Mouse (Mus musculus): ENCODE results near the gene Olfr1395. TPM values are rescaled to one million over a fixed set of nuclear protein-coding genes. Genes with fewer than 3 reads are reported as not detected.

Olfr1395 gene
- polyA plus RNA-seq (2012; rRNA removed; ENCODE audit: low replicate concordance), result 0.04 TPM in 1 of 2 replicates, not detected in the other

GRCm38 (mm10) chr11:49141974-49142373 is at the start of gene Olfr1395:
TSS of gene Olfr1395 (plus strand) at chr11:49142274.

GRCm38 (mm10) chr11:49114774-49115173 is 27.3 kb upstream of the Olfr1395 start, which contains the start of gene Olfr1396:
TSS of gene Olfr1396 (minus strand) at chr11:49114874.

GRCm38 (mm10) chr11:49154077-49154476 is 12.0 kb downstream of the Olfr1395 start, which contains the start of gene Olfr1394:
TSS of gene Olfr1394 (plus strand) at chr11:49154377.

GRCm38 (mm10) chr11:49186955-49187488 is 44.9 kb downstream of the Olfr1395 start, which contains the start of gene Btnl9:
TSS of gene Btnl9 (minus strand) at chr11:49187159.

Other genes with a start within 250 kb of the Olfr1395 start
- 1.1 and 1.4 TPM in 2 replicates for gene Gm5431, start 240.1 kb upstream of the Olfr1395 start, polyA plus RNA-seq (2012; rRNA removed; ENCODE audit: low replicate concordance)
- 21.9 and 22.1 TPM in 2 replicates for gene Psme2b, start 196.1 kb upstream of the Olfr1395 start, polyA plus RNA-seq (2012; rRNA removed; ENCODE audit: low replicate concordance)
- 0.31 and 0.32 TPM in 2 replicates for gene Olfr56, start 163.4 kb upstream of the Olfr1395 start, polyA plus RNA-seq (2012; rRNA removed; ENCODE audit: low replicate concordance)
- 5.1 and 5.3 TPM in 2 replicates for gene 9930111J21Rik1, start 162.9 kb upstream of the Olfr1395 start, polyA plus RNA-seq (2012; rRNA removed; ENCODE audit: low replicate concordance)
- gene Gm12185, start 150.0 kb upstream of the Olfr1395 start, polyA plus RNA-seq (2012; rRNA removed; ENCODE audit: low replicate concordance), result 0.32 and 0.35 TPM in 2 replicates
- 5.1 and 6.2 TPM in 2 replicates for gene Tgtp1, start 148.1 kb upstream of the Olfr1395 start, polyA plus RNA-seq (2012; rRNA removed; ENCODE audit: low replicate concordance)
- gene 9930111J21Rik2, start 91.0 kb upstream of the Olfr1395 start, polyA plus RNA-seq (2012; rRNA removed; ENCODE audit: low replicate concordance), result 3.5 and 4.5 TPM in 2 replicates
- gene Tgtp2, start 78.1 kb upstream of the Olfr1395 start, polyA plus RNA-seq (2012; rRNA removed; ENCODE audit: low replicate concordance), result 17.0 and 27.2 TPM in 2 replicates
- 8.8 and 16.0 TPM in 2 replicates for gene Ifi47, start 65.7 kb upstream of the Olfr1395 start, polyA plus RNA-seq (2012; rRNA removed; ENCODE audit: low replicate concordance)
- gene Olfr1396, start 27.4 kb upstream of the Olfr1395 start, polyA plus RNA-seq (2012; rRNA removed; ENCODE audit: low replicate concordance), result 0.71 and 1.3 TPM in 2 replicates
- not detected in 2 replicates for gene Olfr1394, start 12.1 kb downstream of the Olfr1395 start, polyA plus RNA-seq (2012; rRNA removed; ENCODE audit: low replicate concordance)
- 21.7 and 60.9 TPM in 2 replicates for gene Btnl9, start 44.9 kb downstream of the Olfr1395 start, polyA plus RNA-seq (2012; rRNA removed; ENCODE audit: low replicate concordance)
- 1.5 and 3.9 TPM in 2 replicates for gene Zfp62, start 61.0 kb downstream of the Olfr1395 start, polyA plus RNA-seq (2012; rRNA removed; ENCODE audit: low replicate concordance)
- gene Mgat1, start 101.9 kb downstream of the Olfr1395 start, polyA plus RNA-seq (2012; rRNA removed; ENCODE audit: low replicate concordance), result 159 and 174 TPM in 2 replicates
- gene Olfr1393, start 136.0 kb downstream of the Olfr1395 start, polyA plus RNA-seq (2012; rRNA removed; ENCODE audit: low replicate concordance), result 0.19 and 0.28 TPM in 2 replicates
- 0.06 and 0.17 TPM in 2 replicates for gene Olfr1392, start 143.0 kb downstream of the Olfr1395 start, polyA plus RNA-seq (2012; rRNA removed; ENCODE audit: low replicate concordance)
- not detected in 2 replicates for gene Olfr10, start 162.5 kb downstream of the Olfr1395 start, polyA plus RNA-seq (2012; rRNA removed; ENCODE audit: low replicate concordance)
- not detected in 2 replicates for gene Olfr1391, start 180.5 kb downstream of the Olfr1395 start, polyA plus RNA-seq (2012; rRNA removed; ENCODE audit: low replicate concordance)
- gene Olfr1390, start 192.9 kb downstream of the Olfr1395 start, polyA plus RNA-seq (2012; rRNA removed; ENCODE audit: low replicate concordance), result not detected in 2 replicates

Measured in subcutaneous adipose tissue, adult 2 months (tissue).